In genomic region chr4:81222468-81223175, GRCm38 (mm10) we compare ENCODE assay signal across 21 mouse cellular contexts.
DNase-seq lines count a peak whose midpoint lies in the region; ATAC-seq lines count a peak whose summit lies in the region.
"Had no signal": no experiment of that assay in that cellular context is flagged by ENCODE, and none has a peak within 500 bp of the region (broad histone marks: within the 10 kb centered on the region; RNA-seq: fewer than 3 reads in every experiment).

No protein-coding gene starts in this region.

- no peak overlapping the region for H3K4me3 ChIP-seq in embryonic facial prominence, embryonic 15.5 days (replicated peaks)
- no peak overlapping the region for H3K4me3 ChIP-seq in kidney, embryonic 16.5 days (ENCODE audit: low read length)
- no peak overlapping the region for H3K4me3 ChIP-seq in midbrain, embryonic 10.5 days
- H3K4me3 ChIP-seq: heart, embryonic 12.5 days; hindbrain, embryonic 13.5 days; midbrain, embryonic 15.5 days; neural tube, embryonic 13.5 days had no signal

- no peaks in the 10 kb centered on the region for H3K27me3 ChIP-seq in embryonic facial prominence, embryonic 15.5 days
- H3K27me3 ChIP-seq in kidney, embryonic 16.5 days (ENCODE audit: insufficient read depth, low read length), result no peaks in the 10 kb centered on the region
- H3K27me3 ChIP-seq in midbrain, embryonic 10.5 days (ENCODE audit: low read depth, poor library complexity, severe bottlenecking), result no peaks in the 10 kb centered on the region
- H3K27me3 ChIP-seq: heart, embryonic 12.5 days; hindbrain, embryonic 13.5 days; midbrain, embryonic 15.5 days; neural tube, embryonic 13.5 days had no signal

- no peak for ATAC-seq in embryonic facial prominence, embryonic 15.5 days (ENCODE audit: insufficient number of reproducible peaks, low FRiP score, low TSS enrichment, low read depth)
- peak; percentile 90 for ATAC-seq in kidney, embryonic 16.5 days (ENCODE audit: low FRiP score, low TSS enrichment)
- ATAC-seq: activated CD4-positive, CD25-positive, alpha-beta regulatory T cell, adult 4 months; forebrain, embryonic 14.5 days; midbrain, embryonic 15.5 days had no signal

- H3K4me1 ChIP-seq in embryonic facial prominence, embryonic 15.5 days, result peaks cover 8% of the 10 kb centered on the region; the same call in 1 of the 2 replicates
- peaks cover 22% of the 10 kb centered on the region for H3K4me1 ChIP-seq in kidney, embryonic 16.5 days (ENCODE audit: insufficient read depth, low read length)
- H3K4me1 ChIP-seq in midbrain, embryonic 10.5 days, result no peaks in the 10 kb centered on the region
- H3K4me1 ChIP-seq: heart, embryonic 12.5 days; midbrain, embryonic 15.5 days had no signal

- no peaks in the 10 kb centered on the region for H3K9me3 ChIP-seq in embryonic facial prominence, embryonic 15.5 days (replicated peaks)
- H3K9me3 ChIP-seq in kidney, embryonic 16.5 days (ENCODE audit: low read length), result no peaks in the 10 kb centered on the region
- no peaks in the 10 kb centered on the region for H3K9me3 ChIP-seq in midbrain, embryonic 10.5 days (replicated peaks)
- H3K9me3 ChIP-seq: heart, embryonic 12.5 days; hindbrain, embryonic 13.5 days; midbrain, embryonic 15.5 days; neural tube, embryonic 13.5 days had no signal

- no peak overlapping the region for H3K9ac ChIP-seq in embryonic facial prominence, embryonic 15.5 days
- no peak overlapping the region for H3K9ac ChIP-seq in kidney, embryonic 16.5 days (replicated peaks; ENCODE audit: low read length)
- H3K9ac ChIP-seq: heart, embryonic 12.5 days; hindbrain, embryonic 13.5 days; liver, embryonic 14.5 days; midbrain, embryonic 15.5 days; neural tube, embryonic 13.5 days had no signal

- peak; percentile 3 for DNase-seq in brain, adult 2 months (ENCODE audit: low read depth, low spot score)
- peak; percentile 35 to 59 for DNase-seq in kidney, postnatal 4 days
- no peak for DNase-seq in adrenal gland, adult 8-10 months
- DNase-seq in midbrain, embryonic 10.5 days (ENCODE audit: low spot score), result no peak
- no peak for DNase-seq in retina, embryonic 14.5 days (ENCODE audit: low spot score)
- DNase-seq in adrenal gland, adult 18-20 months (ENCODE audit: low spot score in 2 of 2), result no peak
- DNase-seq: adrenal gland, postnatal 14 days; cerebellum, adult 9-10 months; gastrocnemius, postnatal 14 days; heart, adult 18-20 months; heart, postnatal 36 days; lung, postnatal 4 days had no signal

- 43% methylated on average over 5 of the region's 5 CpGs for WGBS in embryonic facial prominence, embryonic 15.5 days
- 27% methylated on average over 5 of the region's 5 CpGs for WGBS in kidney, embryonic 16.5 days
- 80% methylated on average over 5 of the region's 5 CpGs for whole genome bisulfite sequencing in midbrain, embryonic 10.5 days

- no peak overlapping the region for H3K4me2 ChIP-seq in embryonic facial prominence, embryonic 15.5 days (replicated peaks)
- H3K4me2 ChIP-seq in kidney, embryonic 16.5 days (replicated peaks; ENCODE audit: low read depth, low read length), result no peak overlapping the region
- H3K4me2 ChIP-seq: heart, embryonic 12.5 days; hindbrain, embryonic 13.5 days; midbrain, embryonic 15.5 days; neural tube, embryonic 13.5 days had no signal

- H3K27ac ChIP-seq in embryonic facial prominence, embryonic 15.5 days (replicated peaks), result peak overlapping the region; percentile 61; the same call in 1 of the 2 replicates
- peak overlapping the region; percentile 66 for H3K27ac ChIP-seq in kidney, embryonic 16.5 days (ENCODE audit: low read length)
- H3K27ac ChIP-seq in midbrain, embryonic 10.5 days (replicated peaks), result no peak overlapping the region
- H3K27ac ChIP-seq: hindbrain, embryonic 13.5 days; liver, embryonic 14.5 days; midbrain, embryonic 15.5 days; neural tube, embryonic 13.5 days had no signal

- H3K36me3 ChIP-seq in embryonic facial prominence, embryonic 15.5 days, result no peaks in the 10 kb centered on the region
- no peaks in the 10 kb centered on the region for H3K36me3 ChIP-seq in kidney, embryonic 16.5 days (ENCODE audit: insufficient read depth, low read length)
- no peaks in the 10 kb centered on the region for H3K36me3 ChIP-seq in midbrain, embryonic 10.5 days
- H3K36me3 ChIP-seq: heart, embryonic 12.5 days; hindbrain, embryonic 13.5 days; midbrain, embryonic 15.5 days; neural tube, embryonic 13.5 days had no signal

Comparison
In these comparisons a context has a peak if more than half of its experiments do, and no peak if none do; other contexts are left out.
1. DNase-seq: peak in brain, adult 2 months (single experiment) and kidney, postnatal 4 days (2 of 2); none in adrenal gland, adult 8-10 months (single experiment), midbrain, embryonic 10.5 days (single experiment), retina, embryonic 14.5 days (single experiment) and adrenal gland, adult 18-20 months (0 of 2).